Mouse (Mus musculus) embryonic facial prominence, embryonic 12.5 days (tissue): ENCODE measurements around the gene Myo9a. TPM values are rescaled to one million over a fixed set of nuclear protein-coding genes. Genes with fewer than 3 reads are reported as not detected.
"Not testable (repeated sequence)": the region's sequence is repeated elsewhere in the genome, so short reads cannot be mapped to it uniquely, and the experiment has no call there.

Experiments
- ATAC-seq: fragments of 200-750 bp; cut with Nextera tagmentation; 2 replicates; pipeline ENCODE4 v1.8.0; 2017; ENCODE audit not compliant: insufficient number of reproducible peaks, insufficient read depth, low FRiP score, low TSS enrichment
- H3K27ac ChIP-seq: fragments of 300-500 bp; sonication (generic); 2 replicates; pipeline ENCODE4 v1.5.1; 2016; ENCODE audit warnings: mild to moderate bottlenecking
- H3K27me3 ChIP-seq: fragments of 300-500 bp; sonication (generic); 2 replicates; pipeline ENCODE4 v1.6.1; 2016; ENCODE audit warnings: mild to moderate bottlenecking, moderate library complexity
- H3K36me3 ChIP-seq: fragments of 300-500 bp; sonication (generic); 2 replicates; pipeline ENCODE4 v1.6.1; 2016; ENCODE audit warnings: mild to moderate bottlenecking
- H3K4me1 ChIP-seq: fragments of 300-500 bp; sonication (generic); 2 replicates; pipeline ENCODE4 v1.6.1; 2016
- H3K4me2 ChIP-seq: fragments of 300-500 bp; sonication (generic); replicated peaks from 2 replicates; pipeline ENCODE4 v1.6.1; 2016; ENCODE audit warnings: mild to moderate bottlenecking, moderate library complexity
- H3K4me3 ChIP-seq: fragments of 300-500 bp; sonication (generic); 2 replicates; pipeline ENCODE4 v1.5.1; 2016; ENCODE audit warnings: mild to moderate bottlenecking
- H3K9ac ChIP-seq: fragments of 300-500 bp; sonication (generic); 2 replicates; pipeline ENCODE4 v1.6.1; 2016; ENCODE audit warnings: mild to moderate bottlenecking, moderate library complexity
- H3K9me3 ChIP-seq: fragments of 300-500 bp; sonication (generic); 2 replicates; pipeline ENCODE4 v1.6.1; 2016; ENCODE audit warnings: mild to moderate bottlenecking, moderate library complexity
- WGBS: fragments of 180-500 bp; shearing (Covaris S2); methylation state at CpG from one replicate; pipeline ENCODE4 v1.1.7; 2016; 5-methylcytosine and 5-hydroxymethylcytosine counted together
- polyA plus RNA-seq: library from polyadenylated mRNA; unstranded; fragments of >200 nt; fragmentation: Nextera tagmentation; extraction: Ambion mirVana; gene quantifications from 2 replicates; pipeline ENCODE4 v1.2.1, GENCODE M21; 2016

Myo9a gene
- polyA plus RNA-seq, 1 experiment from 2014 or later: 20.5 TPM

DNA sequence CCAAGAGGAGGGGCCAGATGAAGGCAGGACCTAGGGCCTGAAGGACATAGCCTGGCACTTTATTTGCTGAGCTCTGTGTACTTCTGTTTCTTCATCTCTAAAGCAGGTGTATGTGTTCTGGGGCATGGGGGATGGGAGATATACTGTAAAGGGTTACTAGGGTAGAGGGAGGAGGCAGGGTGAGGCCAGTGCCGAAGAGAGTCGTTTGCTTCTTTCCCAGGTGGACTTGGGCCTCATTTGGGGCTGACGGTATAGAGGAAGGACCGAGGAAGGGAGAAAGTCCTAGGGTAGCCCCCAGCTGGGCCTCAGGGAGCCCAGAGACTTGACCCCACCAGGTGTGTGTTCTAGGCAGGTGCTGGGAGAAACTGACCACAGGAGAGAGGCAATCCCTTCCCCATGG lies 201.2 kb downstream of the Myo9a start:
- 76% methylated on average over 4 of the region's 4 CpGs for WGBS
- no peak for ATAC-seq

DNA sequence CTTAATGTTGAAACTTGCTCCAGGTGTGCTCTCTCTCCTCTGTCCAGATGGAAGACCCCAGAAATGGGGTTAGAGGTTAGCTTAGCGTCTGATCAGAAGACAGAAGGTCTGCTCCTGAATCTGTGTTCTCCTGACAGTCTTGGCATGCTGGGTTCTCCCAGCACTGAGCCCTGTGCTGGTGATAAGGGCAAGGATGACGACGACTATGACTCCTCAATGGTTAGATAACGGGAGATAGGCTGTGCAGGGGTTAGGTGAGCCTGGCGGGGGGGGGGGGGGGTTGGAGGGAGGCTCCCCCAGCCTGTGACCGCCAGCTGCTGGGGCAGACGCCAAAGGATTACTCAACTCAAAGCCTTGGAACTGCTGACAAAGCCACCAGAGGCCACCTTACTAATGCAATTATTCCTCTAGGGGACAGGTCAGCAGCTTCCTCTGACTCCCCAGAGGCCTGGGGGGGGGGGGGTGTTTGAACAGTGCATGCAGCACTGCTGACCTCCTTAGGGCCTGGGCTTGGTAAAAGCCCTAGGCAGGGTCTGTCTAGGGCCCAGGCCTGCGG lies 201.9 kb downstream of the Myo9a start:
- H3K9me3 ChIP-seq: no peaks in the 10 kb centered on the region
- no peak for ATAC-seq
- H3K4me3 ChIP-seq: no peak overlapping the region
- no peaks in the 10 kb centered on the region for H3K36me3 ChIP-seq
- H3K9ac ChIP-seq: no peak overlapping the region
- peaks cover 9% of the 10 kb centered on the region for H3K4me1 ChIP-seq
- H3K27ac ChIP-seq: no peak overlapping the region
- no peak overlapping the region for H3K4me2 ChIP-seq
- 62% methylated on average over 7 of the region's 8 CpGs for WGBS
- H3K27me3 ChIP-seq: no peaks in the 10 kb centered on the region

More for the DNA sequence above, 201.2 kb downstream of the Myo9a start:
- Histone ChIP-seq H3K4me2 (no peak overlapping the region), H3K9ac (no peak overlapping the region), H3K27me3 (no peaks in the 10 kb centered on the region), H3K4me1 (peaks cover 9% of the 10 kb centered on the region), H3K36me3 (no peaks in the 10 kb centered on the region), H3K27ac (no peak overlapping the region), H3K4me3 (no peak overlapping the region), H3K9me3 (no peaks in the 10 kb centered on the region)

DNA sequence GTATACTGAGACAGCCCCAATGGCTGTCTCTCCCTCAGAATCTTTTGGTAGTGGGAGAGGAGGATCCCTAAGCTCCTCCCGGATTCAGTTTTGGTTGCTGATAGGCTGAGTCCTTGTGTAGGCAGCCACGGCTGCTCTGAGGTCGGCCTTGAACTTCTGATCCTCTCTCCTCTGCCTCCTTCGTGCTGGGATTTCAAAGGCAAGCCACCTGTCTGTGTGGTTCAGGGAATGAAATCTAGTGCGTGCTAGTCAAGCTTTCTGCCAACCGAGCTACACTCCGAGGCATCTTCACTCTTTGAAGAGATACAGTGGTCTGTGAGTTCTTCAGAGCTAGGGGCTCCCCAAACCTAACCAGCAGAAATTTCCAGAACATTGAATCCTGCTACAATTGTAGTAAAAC lies 202.9 kb downstream of the Myo9a start:
- ATAC-seq: no peak
- Histone ChIP-seq H3K4me3 (no peak overlapping the region), H3K4me1 (peaks cover 9% of the 10 kb centered on the region), H3K9me3 (no peaks in the 10 kb centered on the region), H3K27ac (peak overlapping the region; percentile 5; the same call in 1 of the 2 replicates), H3K4me2 (no peak overlapping the region), H3K9ac (no peak overlapping the region), H3K36me3 (no peaks in the 10 kb centered on the region), H3K27me3 (no peaks in the 10 kb centered on the region)
- 77% methylated on average over 7 of the region's 7 CpGs for WGBS

GRCm38 (mm10) chr9:59955199-59955598 lies 204.5 kb downstream of the Myo9a start:
- H3K27me3 ChIP-seq: no peaks in the 10 kb centered on the region
- WGBS: 40% methylated on average over 3 of the region's 3 CpGs
- no peak overlapping the region for H3K4me3 ChIP-seq
- H3K36me3 ChIP-seq: no peaks in the 10 kb centered on the region
- no peak overlapping the region for H3K4me2 ChIP-seq
- peaks cover 9% of the 10 kb centered on the region for H3K4me1 ChIP-seq
- ATAC-seq: no peak
- no peak overlapping the region for H3K27ac ChIP-seq
- no peak overlapping the region for H3K9ac ChIP-seq
- no peaks in the 10 kb centered on the region for H3K9me3 ChIP-seq

- peak overlapping the region; percentile 33; the same call in 1 of the 2 replicates for H3K4me2 ChIP-seq
- 80% methylated on average over 6 of the region's 6 CpGs for WGBS
Measured at GRCm38 (mm10) chr9:59955692-59956091, 205.0 kb downstream of the Myo9a start.

GRCm38 (mm10) chr9:59956496-59956895 lies 205.8 kb downstream of the Myo9a start:
- Histone ChIP-seq H3K4me2 (peak overlapping the region; percentile 33), H3K27me3 (no peaks in the 10 kb centered on the region), H3K27ac (no peak overlapping the region), H3K4me3 (peak overlapping the region; percentile 17; the same call in 1 of the 2 replicates), H3K4me1 (peaks cover 9% of the 10 kb centered on the region), H3K9ac (no peak overlapping the region), H3K36me3 (no peaks in the 10 kb centered on the region), H3K9me3 (no peaks in the 10 kb centered on the region)
- 29% methylated on average over 6 of the region's 6 CpGs for WGBS
- ATAC-seq: no peak

More at GRCm38 (mm10) chr9:59955692-59956091, 205.0 kb downstream of the Myo9a start:
- no peaks in the 10 kb centered on the region for H3K27me3 ChIP-seq
- no peaks in the 10 kb centered on the region for H3K9me3 ChIP-seq
- ATAC-seq: no peak
- no peak overlapping the region for H3K4me3 ChIP-seq
- no peaks in the 10 kb centered on the region for H3K36me3 ChIP-seq
- H3K4me1 ChIP-seq: peaks cover 9% of the 10 kb centered on the region
- peak overlapping the region; percentile 24; the same call in 1 of the 2 replicates for H3K9ac ChIP-seq
- no peak overlapping the region; the same call in 1 of the 2 replicates for H3K27ac ChIP-seq

- not testable (repeated sequence) for H3K4me1 ChIP-seq, H3K36me3 ChIP-seq, H3K27ac ChIP-seq, H3K27me3 ChIP-seq, H3K4me2 ChIP-seq, H3K4me3 ChIP-seq, H3K9ac ChIP-seq, ATAC-seq, H3K9me3 ChIP-seq
- WGBS: 65% methylated on average over 1 of the region's 1 CpGs
Measured at GRCm38 (mm10) chr9:59958115-59958514, 207.4 kb downstream of the Myo9a start.

- 5% methylated on average over 8 of the region's 8 CpGs for WGBS
- ATAC-seq: no peak
Measured at GRCm38 (mm10) chr9:59959276-59959675, 208.6 kb downstream of the Myo9a start.

GRCm38 (mm10) chr9:59960559-59960958 lies 209.9 kb downstream of the Myo9a start, which contains the start of gene Nr2e3:
TSS of gene Nr2e3 (minus strand) at chr9:59960659.
- H3K27ac ChIP-seq: no peak within 1 kb of the TSS
- 72% methylated on average over 10 of the region's 10 CpGs for WGBS
- no peak for ATAC-seq
- H3K9me3 ChIP-seq: no peaks in the 10 kb centered on the region
- H3K4me2 ChIP-seq: no peak within 1 kb of the TSS
- H3K4me3 ChIP-seq: no peak within 1 kb of the TSS
- H3K27me3 ChIP-seq: no peaks in the 10 kb centered on the region
- H3K36me3 ChIP-seq: no peaks in the 10 kb centered on the region
- no peak within 1 kb of the TSS for H3K9ac ChIP-seq
- peaks cover 10% of the 10 kb centered on the region for H3K4me1 ChIP-seq

More at GRCm38 (mm10) chr9:59959276-59959675, 208.6 kb downstream of the Myo9a start:
- Histone ChIP-seq H3K27me3 (no peaks in the 10 kb centered on the region), H3K9me3 (no peaks in the 10 kb centered on the region), H3K36me3 (no peaks in the 10 kb centered on the region), H3K4me3 (no peak overlapping the region), H3K9ac (no peak overlapping the region), H3K4me2 (no peak overlapping the region), H3K4me1 (peaks cover 5% of the 10 kb centered on the region), H3K27ac (no peak overlapping the region)

DNA sequence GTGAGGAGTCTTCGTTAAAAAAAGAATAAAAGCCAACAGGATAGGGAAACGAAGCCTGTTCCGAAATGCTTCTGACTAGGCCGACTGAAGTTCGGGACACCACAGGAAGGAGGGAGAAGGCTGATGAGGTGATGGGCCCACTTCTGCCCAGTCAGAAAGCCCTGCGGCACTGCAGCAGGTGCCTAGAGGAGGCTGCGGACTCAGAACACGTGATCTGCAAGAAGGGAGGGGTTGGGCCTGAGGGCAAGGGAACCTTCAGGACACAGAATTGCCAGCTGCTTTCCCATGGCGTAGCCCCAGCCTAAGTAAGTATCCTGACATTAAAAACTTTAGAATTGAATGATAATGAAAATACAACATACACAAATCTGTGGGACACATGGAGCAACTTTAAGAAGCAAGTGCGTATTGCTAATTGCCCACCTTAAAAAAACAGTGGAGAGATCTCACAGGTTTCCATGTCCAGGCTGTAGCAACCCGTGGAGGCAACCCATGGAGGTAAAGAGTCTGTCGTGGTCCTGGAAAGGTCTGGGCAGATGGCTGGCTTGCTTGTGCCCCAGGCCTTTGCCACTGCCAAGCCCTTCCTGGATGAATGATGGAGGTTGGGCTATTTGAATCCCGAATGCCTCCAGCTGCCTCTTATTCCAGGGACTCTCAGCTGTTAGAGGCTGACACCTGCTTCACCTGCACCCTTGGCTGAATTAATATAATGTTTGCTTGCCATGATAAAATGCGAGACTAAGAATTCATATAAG lies 210.7 kb downstream of the Myo9a start:
- Histone ChIP-seq H3K4me1 (peaks cover 7% of the 10 kb centered on the region), H3K4me2 (no peak overlapping the region)
- WGBS: 62% methylated on average over 14 of the region's 14 CpGs

GRCm38 (mm10) chr9:59964367-59964766 lies 213.7 kb downstream of the Myo9a start:
- H3K27ac ChIP-seq: no peak overlapping the region
- no peak overlapping the region for H3K4me2 ChIP-seq
- no peaks in the 10 kb centered on the region for H3K36me3 ChIP-seq
- H3K4me3 ChIP-seq: no peak overlapping the region
- no peaks in the 10 kb centered on the region for H3K27me3 ChIP-seq
- ATAC-seq: no peak
- no peak overlapping the region for H3K9ac ChIP-seq
- H3K4me1 ChIP-seq: peaks cover 7% of the 10 kb centered on the region
- H3K9me3 ChIP-seq: no peaks in the 10 kb centered on the region
- WGBS: 43% methylated on average over 3 of the region's 3 CpGs

More for the DNA sequence above, 210.7 kb downstream of the Myo9a start:
- Histone ChIP-seq H3K36me3 (no peaks in the 10 kb centered on the region), H3K27ac (no peak overlapping the region), H3K9ac (no peak overlapping the region), H3K9me3 (no peaks in the 10 kb centered on the region), H3K27me3 (no peaks in the 10 kb centered on the region), H3K4me3 (no peak overlapping the region)
- ATAC-seq: no peak

- Histone ChIP-seq H3K27me3 (no peaks in the 10 kb centered on the region), H3K27ac (no peak overlapping the region), H3K9ac (no peak overlapping the region), H3K9me3 (no peaks in the 10 kb centered on the region), H3K4me3 (no peak overlapping the region), H3K4me2 (no peak overlapping the region), H3K4me1 (peaks cover 7% of the 10 kb centered on the region), H3K36me3 (no peaks in the 10 kb centered on the region)
- WGBS: 78% methylated on average over 10 of the region's 10 CpGs
- no peak for ATAC-seq
Measured at GRCm38 (mm10) chr9:59965046-59965445, 214.3 kb downstream of the Myo9a start.
